Mouse (Mus musculus) megakaryocyte, embryonic 14.5 days (primary cell): ENCODE data around the gene Stpg1. TPM values are rescaled to one million over a fixed set of nuclear protein-coding genes. Genes with fewer than 3 reads are reported as not detected.

Source experiments
- H3K27me3 ChIP-seq: replicated peaks from 2 replicates; pipeline ENCODE3; 2012; ENCODE audit warnings: inconsistent platforms
- H3K36me3 ChIP-seq: replicated peaks from 2 replicates; pipeline ENCODE3; 2012; ENCODE audit warnings: low read length, inconsistent platforms, mixed read lengths
- H3K4me1 ChIP-seq: 2 replicates; pipeline ENCODE4 v1.6.1; 2012; ENCODE audit warnings: inconsistent platforms
- H3K4me3 ChIP-seq: replicated peaks from 2 replicates; pipeline ENCODE3; 2012; ENCODE audit warnings: moderate library complexity, mild to moderate bottlenecking, inconsistent platforms
- H3K9me3 ChIP-seq: 2 replicates; pipeline ENCODE4 v1.6.1; 2012; ENCODE audit warnings: inconsistent platforms
- FLI1 ChIP-seq: IDR thresholded peaks from 2 replicates; pipeline ENCODE4 v1.6.1; 2012; ENCODE audit warnings: low read length, inconsistent platforms, mixed read lengths
- GATA1 ChIP-seq: IDR thresholded peaks from 3 replicates; pipeline ENCODE4 v1.6.1; 2012; ENCODE audit warnings: mixed read lengths, low read length, inconsistent platforms, borderline replicate concordance
- polyA plus RNA-seq: library from polyadenylated mRNA; stranded (reverse); fragments of >175 nt; gene quantifications from 2 replicates; pipeline ENCODE4 v1.2.3, GENCODE M21; 2012; ENCODE audit warnings: low replicate concordance; ENCODE audit not compliant: insufficient read depth

Stpg1 gene
- polyA plus RNA-seq, 1 experiment, result 3.6 TPM

GRCm38 (mm10) chr4:135508419-135509039 is 13.9 kb downstream of the Stpg1 start:
- Histone ChIP-seq H3K9me3 (no peaks in the 10 kb centered on the region), H3K4me1 (peaks cover 68% of the 10 kb centered on the region), H3K4me3 (no peak overlapping the region), H3K36me3 (peaks cover 12% of the 10 kb centered on the region), H3K27me3 (peaks cover 14% of the 10 kb centered on the region)
- TF ChIP-seq GATA1, result no peak
- TF ChIP-seq FLI1, result no peak

- peaks cover 16% of the 10 kb centered on the region for H3K27me3 ChIP-seq
- no peak overlapping the region for H3K4me3 ChIP-seq
- TF ChIP-seq GATA1 (no peak), FLI1 (no peak)
- peaks cover 8% of the 10 kb centered on the region for H3K36me3 ChIP-seq
- H3K4me1 ChIP-seq, result peaks cover 78% of the 10 kb centered on the region
- H3K9me3 ChIP-seq, result no peaks in the 10 kb centered on the region
Observed at GRCm38 (mm10) chr4:135509515-135509914, 14.9 kb downstream of the Stpg1 start.

- H3K36me3 ChIP-seq, result peaks cover 8% of the 10 kb centered on the region
- H3K9me3 ChIP-seq, result no peaks in the 10 kb centered on the region
- no peak overlapping the region for H3K4me3 ChIP-seq
- H3K4me1 ChIP-seq, result peaks cover 56% of the 10 kb centered on the region
- TF ChIP-seq GATA1 (no peak), FLI1 (no peak)
- peaks cover 33% of the 10 kb centered on the region for H3K27me3 ChIP-seq
Observed at GRCm38 (mm10) chr4:135513865-135514264, 19.3 kb downstream of the Stpg1 start.

- no peaks in the 10 kb centered on the region for H3K9me3 ChIP-seq
- peaks cover 50% of the 10 kb centered on the region for H3K4me1 ChIP-seq
- no peak overlapping the region for H3K4me3 ChIP-seq
- peaks cover 2% of the 10 kb centered on the region for H3K36me3 ChIP-seq
- H3K27me3 ChIP-seq, result peaks cover 34% of the 10 kb centered on the region
- no peak for TF ChIP-seq GATA1
- TF ChIP-seq FLI1, result no peak
Observed at GRCm38 (mm10) chr4:135514925-135515324, 20.3 kb downstream of the Stpg1 start.

GRCm38 (mm10) chr4:135516351-135517316 is 22.0 kb downstream of the Stpg1 start:
- TF ChIP-seq GATA1 (no peak), FLI1 (no peak)
- Histone ChIP-seq H3K9me3 (no peaks in the 10 kb centered on the region), H3K27me3 (peaks cover 34% of the 10 kb centered on the region), H3K36me3 (no peaks in the 10 kb centered on the region), H3K4me3 (no peak overlapping the region), H3K4me1 (peaks cover 33% of the 10 kb centered on the region)

- peaks cover 36% of the 10 kb centered on the region for H3K27me3 ChIP-seq
- H3K9me3 ChIP-seq, result no peaks in the 10 kb centered on the region
- no peak for TF ChIP-seq GATA1
- no peak for TF ChIP-seq FLI1
- no peak overlapping the region for H3K4me3 ChIP-seq
- H3K36me3 ChIP-seq, result no peaks in the 10 kb centered on the region
- H3K4me1 ChIP-seq, result peaks cover 30% of the 10 kb centered on the region
Observed at GRCm38 (mm10) chr4:135518135-135518534, 23.5 kb downstream of the Stpg1 start.

- Histone ChIP-seq H3K27me3 (peaks cover 38% of the 10 kb centered on the region), H3K36me3 (no peaks in the 10 kb centered on the region), H3K9me3 (no peaks in the 10 kb centered on the region), H3K4me1 (peaks cover 11% of the 10 kb centered on the region; the same call in 1 of the 2 replicates), H3K4me3 (no peak overlapping the region)
- TF ChIP-seq FLI1, result no peak
- no peak for TF ChIP-seq GATA1
Observed at GRCm38 (mm10) chr4:135520421-135520820, 25.8 kb downstream of the Stpg1 start.

- Histone ChIP-seq H3K36me3 (no peaks in the 10 kb centered on the region), H3K4me3 (no peak overlapping the region), H3K27me3 (peaks cover 44% of the 10 kb centered on the region), H3K4me1 (0 out of 2 replicates have a peak, but pooled peaks cover 3% of the 10 kb centered on the region), H3K9me3 (no peaks in the 10 kb centered on the region)
- TF ChIP-seq GATA1, result no peak
- TF ChIP-seq FLI1, result no peak
Observed at GRCm38 (mm10) chr4:135523939-135524338, 29.3 kb downstream of the Stpg1 start.

- no peak overlapping the region for H3K4me3 ChIP-seq
- H3K9me3 ChIP-seq, result peaks cover 5% of the 10 kb centered on the region
- H3K4me1 ChIP-seq, result 0 out of 2 replicates have a peak, but pooled peaks cover 3% of the 10 kb centered on the region
- no peaks in the 10 kb centered on the region for H3K36me3 ChIP-seq
- peaks cover 51% of the 10 kb centered on the region for H3K27me3 ChIP-seq
- TF ChIP-seq GATA1 (no peak), FLI1 (no peak)
Observed at GRCm38 (mm10) chr4:135525057-135525456, 30.5 kb downstream of the Stpg1 start.
